Mouse (Mus musculus) neural tube, embryonic 11.5 days (tissue): ENCODE results near the gene Acp7. TPM values are rescaled to one million over a fixed set of nuclear protein-coding genes. Genes with fewer than 3 reads are reported as not detected.
A peak's percentile ranks its signal among the peaks of the same experiment; 100 is the strongest.
"Not testable (repeated sequence)": the region's sequence is repeated elsewhere in the genome, so short reads cannot be mapped to it uniquely, and the experiment has no call there.

Source experiments
- ATAC-seq: fragments of 200-750 bp; cut with Nextera tagmentation; 2 replicates; pipeline ENCODE4 v1.8.0; 2017; ENCODE audit warnings: moderate number of reproducible peaks, mild to moderate bottlenecking, moderate TSS enrichment, moderate library complexity; ENCODE audit not compliant: insufficient read depth, low FRiP score, low TSS enrichment
- DNase-seq: peaks from one replicate; pipeline ENCODE4 v3.0.0-alpha.2; 2015; ENCODE audit warnings: low spot score
- H3K27ac ChIP-seq: fragments of 300-500 bp; sonication (generic); 2 replicates; pipeline ENCODE4 v1.5.1; 2014; ENCODE audit warnings: low read depth, mild to moderate bottlenecking, low read length
- H3K27me3 ChIP-seq: fragments of 300-500 bp; sonication (generic); 2 replicates; pipeline ENCODE4 v1.6.1; 2014; ENCODE audit warnings: mild to moderate bottlenecking, low read length, mixed read lengths; ENCODE audit not compliant: control insufficient read depth, insufficient read depth
- H3K36me3 ChIP-seq: fragments of 300-500 bp; sonication (generic); 2 replicates; pipeline ENCODE4 v1.6.1; 2014; ENCODE audit warnings: mild to moderate bottlenecking, low read length, moderate library complexity, mixed read lengths; ENCODE audit not compliant: control insufficient read depth, insufficient read depth
- H3K4me1 ChIP-seq: fragments of 300-500 bp; sonication (generic); 2 replicates; pipeline ENCODE4 v1.6.1; 2014; ENCODE audit warnings: low read length, mixed read lengths; ENCODE audit not compliant: control insufficient read depth, insufficient read depth
- H3K4me2 ChIP-seq: fragments of 300-500 bp; sonication (generic); 2 replicates; pipeline ENCODE4 v1.6.1; 2014; ENCODE audit warnings: low read depth, mild to moderate bottlenecking, moderate library complexity
- H3K4me3 ChIP-seq: fragments of 300-500 bp; sonication (generic); 2 replicates; pipeline ENCODE4 v1.5.1; 2014; ENCODE audit warnings: low read depth, low read length
- H3K9ac ChIP-seq: fragments of 300-500 bp; sonication (generic); 2 replicates; pipeline ENCODE4 v1.6.1; 2014; ENCODE audit warnings: mild to moderate bottlenecking, low read length
- H3K9me3 ChIP-seq: fragments of 300-500 bp; sonication (generic); 2 replicates; pipeline ENCODE4 v1.6.1; 2016; ENCODE audit warnings: low read length; ENCODE audit not compliant: control insufficient read depth
- WGBS: fragments of 180-500 bp; shearing (Covaris S2); extraction: QIAGEN DNeasy Blood & Tissue Kit; methylation state at CpG from one replicate; pipeline ENCODE4 v1.1.7; 2014; 5-methylcytosine and 5-hydroxymethylcytosine counted together
- polyA plus RNA-seq: library from polyadenylated mRNA; unstranded; fragments of >200 nt; fragmentation: Nextera tagmentation; extraction: Ambion mirVana; gene quantifications from 2 replicates; pipeline ENCODE4 v1.2.1, GENCODE M21; 2014

The Acp7 gene
- polyA plus RNA-seq, 1 experiment from 2014 or later: not detected

DNA sequence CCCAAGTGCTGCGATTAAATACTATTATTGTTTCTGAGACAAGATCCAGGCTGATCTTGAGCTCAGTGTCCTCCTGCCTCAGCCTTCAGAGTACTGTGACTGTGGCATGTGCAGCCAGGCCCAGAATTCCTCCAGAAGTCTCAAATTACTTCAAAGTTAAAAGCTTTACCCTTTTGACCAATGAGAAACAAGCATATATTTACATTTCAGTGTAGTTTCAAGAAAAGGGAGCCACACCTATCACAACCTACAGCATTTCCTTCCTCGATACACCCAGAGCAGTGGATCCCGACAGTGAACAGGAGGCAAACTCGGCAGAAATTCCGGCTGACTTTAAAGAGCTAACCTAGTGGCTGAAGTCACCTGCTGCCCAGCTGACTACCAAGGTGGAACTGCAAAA, 6.3 kb downstream of the Acp7 start:
- no peaks in the 10 kb centered on the region for H3K4me1 ChIP-seq
- no peak for ATAC-seq
- 88% methylated on average over 5 of the region's 5 CpGs for WGBS
- peaks cover 10% of the 10 kb centered on the region for H3K27me3 ChIP-seq
- no peak overlapping the region for H3K27ac ChIP-seq
- no peak overlapping the region for H3K4me2 ChIP-seq
- H3K9me3 ChIP-seq: no peaks in the 10 kb centered on the region
- no peak overlapping the region for H3K9ac ChIP-seq
- no peaks in the 10 kb centered on the region for H3K36me3 ChIP-seq
- no peak for DNase-seq
- no peak overlapping the region for H3K4me3 ChIP-seq

DNA sequence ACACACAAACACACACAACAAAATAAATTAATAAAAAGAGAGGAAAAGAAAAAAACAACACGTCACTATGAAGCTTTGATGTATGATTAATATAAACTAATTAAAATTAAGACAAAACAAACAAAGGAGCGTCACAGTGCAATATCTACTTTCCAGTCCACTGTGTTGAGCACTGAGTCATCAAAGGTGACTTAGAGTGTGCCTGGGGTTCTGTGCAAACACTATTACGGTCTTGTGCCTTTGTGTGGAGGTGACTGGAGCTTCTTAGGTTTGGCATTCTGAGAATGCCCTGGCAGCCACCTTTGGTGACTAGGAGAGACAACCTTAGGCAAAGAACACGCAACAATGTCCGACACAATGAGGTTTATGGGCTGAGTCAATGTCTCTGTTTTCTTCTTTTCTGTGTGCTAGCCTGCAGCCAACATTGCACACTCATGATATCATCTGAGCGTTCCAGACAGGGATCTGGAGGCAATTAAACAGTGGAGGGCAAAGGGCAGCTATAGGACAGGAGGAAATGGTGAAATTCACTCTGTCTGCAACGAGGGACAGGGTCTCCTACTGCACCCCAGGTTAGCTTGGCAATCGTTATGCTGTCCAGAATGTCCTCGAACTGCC, 11.9 kb downstream of the Acp7 start:
- no peak for ATAC-seq
- Histone ChIP-seq H3K9ac (no peak overlapping the region), H3K4me3 (no peak overlapping the region), H3K36me3 (no peaks in the 10 kb centered on the region), H3K9me3 (no peaks in the 10 kb centered on the region), H3K27ac (no peak overlapping the region), H3K4me2 (no peak overlapping the region), H3K27me3 (no peaks in the 10 kb centered on the region), H3K4me1 (no peaks in the 10 kb centered on the region)
- no peak for DNase-seq
- 69% methylated on average over 9 of the region's 9 CpGs for WGBS

DNA sequence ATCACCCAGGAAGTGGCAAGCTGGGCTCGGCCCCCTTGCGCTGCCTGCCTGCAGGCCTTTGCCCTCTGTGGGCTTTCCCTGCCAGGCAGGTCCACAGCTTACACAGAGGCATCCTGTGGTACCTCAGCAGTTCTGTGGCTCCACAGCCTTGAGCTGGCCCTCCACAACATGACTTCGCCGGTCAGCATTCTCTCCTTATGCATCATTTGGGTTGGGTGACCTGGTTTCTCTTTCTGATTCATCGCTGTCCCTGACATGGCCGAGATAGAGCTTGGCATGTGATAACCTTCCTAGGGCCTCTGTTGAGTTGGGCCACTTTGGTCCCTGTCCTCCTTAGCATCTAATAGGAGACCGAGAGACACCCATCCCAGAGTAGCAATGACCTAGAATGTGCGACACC, 25.2 kb downstream of the Acp7 start:
- Histone ChIP-seq H3K27me3 (no peaks in the 10 kb centered on the region), H3K9me3 (no peaks in the 10 kb centered on the region), H3K4me1 (no peaks in the 10 kb centered on the region), H3K4me2 (no peak overlapping the region), H3K9ac (no peak overlapping the region), H3K36me3 (no peaks in the 10 kb centered on the region), H3K27ac (no peak overlapping the region), H3K4me3 (no peak overlapping the region)
- 89% methylated on average over 8 of the region's 8 CpGs for WGBS
- DNase-seq (no peak), ATAC-seq (no peak)

DNA sequence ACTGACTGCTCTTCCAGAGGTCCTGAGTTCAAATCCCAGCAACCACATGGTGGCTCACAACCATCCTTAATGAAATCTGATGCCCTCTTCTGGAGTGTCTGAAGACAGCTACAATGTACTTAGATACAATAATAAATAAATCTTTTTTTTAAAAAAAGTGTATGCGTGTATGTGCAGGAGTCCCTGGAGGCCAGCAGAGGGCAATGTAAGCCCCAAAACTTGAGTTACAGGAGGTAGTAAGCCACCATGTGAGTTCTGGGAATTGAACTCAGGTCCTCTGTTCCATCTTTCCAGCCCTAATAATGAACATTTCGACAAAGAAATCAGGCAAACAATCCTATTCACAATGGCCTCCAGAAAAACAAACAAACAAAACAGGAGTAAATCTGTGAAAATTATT, 27.3 kb downstream of the Acp7 start:
- not testable (repeated sequence) for H3K27ac ChIP-seq, ATAC-seq, H3K4me1 ChIP-seq, H3K4me2 ChIP-seq, H3K4me3 ChIP-seq, H3K27me3 ChIP-seq, H3K36me3 ChIP-seq, H3K9ac ChIP-seq, DNase-seq, H3K9me3 ChIP-seq
- 78% methylated on average over 2 of the region's 2 CpGs for WGBS

DNA sequence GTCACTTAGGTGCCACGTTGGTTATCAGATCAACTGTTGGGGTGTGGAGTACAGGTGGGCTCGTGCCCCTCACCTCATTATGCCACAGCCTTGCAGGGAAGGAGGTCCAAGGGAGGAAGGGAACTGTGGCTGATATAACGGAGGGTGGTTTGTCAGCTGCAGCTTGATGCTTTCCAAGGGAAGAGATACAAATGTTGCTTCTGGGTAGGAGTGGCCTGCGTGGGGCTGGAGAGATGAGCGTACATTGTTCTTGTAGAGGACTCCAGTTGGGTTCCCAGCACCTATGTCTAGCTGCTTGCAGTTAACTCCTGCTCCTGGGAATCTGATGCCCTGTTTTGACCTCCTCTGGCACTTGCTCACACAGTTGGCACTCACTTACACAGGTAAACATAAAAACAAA, 28.0 kb downstream of the Acp7 start:
- Histone ChIP-seq H3K27ac (no peak overlapping the region), H3K4me1 (no peaks in the 10 kb centered on the region), H3K27me3 (no peaks in the 10 kb centered on the region), H3K36me3 (no peaks in the 10 kb centered on the region), H3K4me3 (no peak overlapping the region), H3K9me3 (no peaks in the 10 kb centered on the region), H3K9ac (no peak overlapping the region), H3K4me2 (no peak overlapping the region)
- no peak for ATAC-seq
- 81% methylated on average over 5 of the region's 5 CpGs for WGBS
- DNase-seq: no peak

DNA sequence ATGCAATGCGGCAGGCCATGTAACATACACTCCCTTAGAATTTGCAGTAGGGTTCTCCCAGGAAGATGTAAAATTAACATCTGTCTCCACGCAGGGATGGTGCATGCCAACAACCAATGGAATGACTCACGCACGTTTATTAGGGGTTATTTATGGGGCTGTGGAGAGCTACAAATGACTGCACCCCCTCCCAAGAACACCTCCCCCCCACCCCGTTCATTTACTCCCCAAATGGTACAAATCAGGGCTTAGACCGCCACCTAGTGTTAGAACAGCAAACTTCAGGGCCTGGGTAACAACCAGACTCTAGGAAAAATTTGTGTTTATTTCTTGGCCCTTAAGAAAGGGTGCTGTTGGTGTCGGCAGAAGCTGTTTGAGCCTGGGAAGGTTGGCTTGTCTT, 29.5 kb downstream of the Acp7 start:
- peak; percentile 66 for DNase-seq
- Histone ChIP-seq H3K4me3 (no peak overlapping the region), H3K27ac (no peak overlapping the region), H3K9me3 (no peaks in the 10 kb centered on the region), H3K4me2 (no peak overlapping the region), H3K9ac (no peak overlapping the region), H3K27me3 (no peaks in the 10 kb centered on the region), H3K36me3 (no peaks in the 10 kb centered on the region), H3K4me1 (peaks cover 7% of the 10 kb centered on the region)
- ATAC-seq: no peak
- 18% methylated on average over 7 of the region's 7 CpGs for WGBS

DNA sequence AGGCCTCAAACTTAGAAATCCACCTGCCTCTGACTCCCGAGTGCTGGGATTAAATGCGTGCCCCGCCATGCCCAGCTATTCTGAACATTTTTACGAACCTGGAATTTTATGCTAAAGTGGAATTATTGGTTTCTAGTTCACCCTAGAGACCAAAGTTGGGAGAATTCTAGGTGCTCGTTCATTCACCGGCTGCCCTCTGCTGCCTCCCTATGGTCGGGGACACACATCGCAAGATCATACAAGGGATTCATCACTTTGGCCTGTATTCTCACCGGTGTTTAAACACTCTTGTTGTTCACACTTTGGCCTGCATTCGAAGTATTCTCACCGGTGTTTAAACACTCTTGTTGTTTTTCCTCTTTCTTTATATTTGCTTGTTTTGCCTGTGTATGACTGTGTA, 30.1 kb downstream of the Acp7 start:
- Histone ChIP-seq H3K27me3 (no peaks in the 10 kb centered on the region), H3K4me2 (no peak overlapping the region), H3K9me3 (no peaks in the 10 kb centered on the region), H3K36me3 (no peaks in the 10 kb centered on the region), H3K4me3 (no peak overlapping the region), H3K9ac (no peak overlapping the region), H3K27ac (no peak overlapping the region), H3K4me1 (peaks cover 13% of the 10 kb centered on the region)
- ATAC-seq (no peak), DNase-seq (peak; percentile 58)
- 13% methylated on average over 11 of the region's 11 CpGs for WGBS

DNA sequence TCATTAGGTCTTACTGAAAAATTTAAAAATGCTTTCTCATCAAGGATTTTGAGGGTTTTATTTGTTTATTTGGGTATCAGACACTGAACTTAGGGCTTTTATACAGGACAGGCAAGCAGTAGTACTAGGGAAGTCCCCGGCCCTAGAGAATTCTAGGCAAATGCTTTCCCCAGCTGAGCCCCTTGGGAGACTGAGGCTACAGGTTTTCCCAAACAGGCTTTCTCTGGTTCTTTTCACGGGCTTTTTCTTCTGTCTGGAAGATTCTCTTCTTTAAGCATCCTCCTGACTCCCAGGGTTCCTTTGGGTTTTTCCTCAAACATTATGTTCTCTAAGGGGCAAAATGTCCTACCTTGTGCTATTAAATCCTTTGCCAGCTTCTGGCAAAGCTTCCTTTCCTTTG, 32.2 kb downstream of the Acp7 start:
- peaks cover 13% of the 10 kb centered on the region for H3K4me1 ChIP-seq
- H3K4me2 ChIP-seq: no peak overlapping the region
- DNase-seq (no peak), ATAC-seq (no peak)
- H3K27ac ChIP-seq: no peak overlapping the region
- H3K9ac ChIP-seq: no peak overlapping the region
- no peaks in the 10 kb centered on the region for H3K27me3 ChIP-seq
- no peak overlapping the region for H3K4me3 ChIP-seq
- H3K9me3 ChIP-seq: no peaks in the 10 kb centered on the region
- no peaks in the 10 kb centered on the region for H3K36me3 ChIP-seq
- 72% methylated on average over 2 of the region's 2 CpGs for WGBS

DNA sequence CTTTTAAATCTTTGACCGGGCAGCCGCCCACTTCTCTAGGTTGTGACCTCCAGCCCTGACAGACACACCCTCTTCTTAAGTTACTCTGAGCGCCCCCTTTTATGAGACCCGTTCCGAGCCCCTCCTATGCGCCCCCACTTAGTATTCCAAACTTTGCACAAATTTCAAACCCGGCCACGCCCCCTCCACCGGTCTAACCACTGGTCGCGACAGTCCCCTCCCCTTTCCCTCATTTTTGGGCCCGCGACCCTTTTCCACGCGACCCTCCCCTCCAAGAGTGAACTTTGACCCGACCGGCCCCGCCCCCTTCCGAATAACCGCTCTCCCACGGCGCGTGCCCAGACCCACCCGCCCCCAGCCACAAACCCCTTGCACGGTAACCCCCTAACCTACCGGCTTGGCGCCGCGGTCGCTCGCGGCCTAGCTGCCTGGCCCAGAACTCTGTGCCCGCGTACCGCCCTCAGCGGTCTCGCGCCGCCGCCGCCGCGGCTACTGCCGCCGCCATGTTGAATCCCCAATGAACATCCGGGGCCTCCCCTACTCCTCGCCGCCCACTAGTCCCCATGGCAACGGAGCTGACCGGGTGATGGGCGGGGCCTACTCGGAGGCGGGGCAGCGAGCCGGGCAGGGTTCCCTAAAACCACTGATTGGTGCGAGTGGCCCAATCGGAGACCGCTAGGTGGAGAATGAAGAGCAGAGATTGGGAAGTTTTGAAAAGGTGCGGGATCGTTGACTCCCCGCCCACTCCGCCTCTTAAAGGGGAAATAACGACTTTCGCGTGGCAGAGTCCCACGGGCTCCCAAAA, 33.3 kb downstream of the Acp7 start, which contains the start of the genes Samd4b and Pak4:
TSS of gene Samd4b (minus strand) at position 503 of the 805 bp plus-strand sequence.
TSS of gene Pak4 (minus strand) at position 544 of the 805 bp plus-strand sequence.
- ATAC-seq: peak; percentile 92
- H3K27me3 ChIP-seq: no peaks in the 10 kb centered on the region
- H3K4me3 ChIP-seq: peak within 1 kb of the TSS; percentile 78
- H3K27ac ChIP-seq: peak within 1 kb of the TSS; percentile 68
- no peaks in the 10 kb centered on the region for H3K9me3 ChIP-seq
- WGBS: under 1% methylated on average over 66 of the region's 66 CpGs
- H3K9ac ChIP-seq: peak within 1 kb of the TSS; percentile 74
- H3K36me3 ChIP-seq: no peaks in the 10 kb centered on the region; the same call in 1 of the 2 replicates
- H3K4me1 ChIP-seq: peaks cover 23% of the 10 kb centered on the region
- DNase-seq: peak; percentile 99
- H3K4me2 ChIP-seq: peak within 1 kb of the TSS; percentile 82
